Mouse (Mus musculus) bone marrow macrophage, adult 2 months (primary cell): ENCODE data around the gene Slc22a8.

ENCODE experiments used
- CTCF ChIP-seq: IDR thresholded peaks from 2 replicates; pipeline ENCODE4 v1.5.1; 2012; ENCODE audit warnings: low read depth, mild to moderate bottlenecking, low read length, moderate library complexity
- POLR2A ChIP-seq: IDR thresholded peaks from 2 replicates; pipeline ENCODE4 v1.6.1; 2012; ENCODE audit warnings: mild to moderate bottlenecking, low read depth, low read length, borderline replicate concordance

- TF ChIP-seq POLR2A (no peak), CTCF (no peak)
Observed at GRCm38 (mm10) chr19:8564469-8564868, 26.6 kb upstream of the Slc22a8 start.
